Mouse (Mus musculus): Measurements from ENCODE around the gene Gadd45g. TPM values are rescaled to one million over a fixed set of nuclear protein-coding genes. Genes with fewer than 3 reads are reported as not detected.

Gadd45g gene
- total and polyA plus RNA-seq, 3 experiments: 2.5 to 2.9 (median 2.7) TPM

GRCm38 (mm10) chr13:51842773-51843172, 3.7 kb upstream of the Gadd45g start:
- H3K79me2 ChIP-seq (replicated peaks; ENCODE audit: control insufficient read depth, extremely low read depth, insufficient read depth, poor library complexity, severe bottlenecking): no peaks in the 10 kb centered on the region
- in situ Hi-C loops (cut with MboI; ENCODE audit: low pct_ligation_motif_present, low pct_unique_long_range_greater_than_20kb, low sequenced_read_pairs) (loop anchor here (10.0 to 25.0 kb wide), 4 partner anchors 122 to 1145 kb away; partner anchors contain the start of gene Nfil3), dilution Hi-C loops (cut with MboI; ENCODE audit: extremely low pct_ligation_motif_present, extremely low pct_unique_long_range_greater_than_20kb, low sequenced_read_pairs) (loop anchor here (25.0 kb wide), 1 partner anchor 345 kb away; no protein-coding TSS in a partner anchor)
- no peak overlapping the region for H3K27ac ChIP-seq (ENCODE audit: insufficient read depth, low read depth)
- H3K9me3 ChIP-seq (replicated peaks; ENCODE audit: low read length): no peaks in the 10 kb centered on the region
- peak overlapping the region in 1 of 3 experiments; percentile 8 for H3K4me3 ChIP-seq (replicated peaks in 1 of 3; ENCODE audit: low read depth in 2 of 3, low read length in 2 of 3, poor library complexity in 1 of 3)
- H3K9ac ChIP-seq (ENCODE audit: insufficient read depth, low read depth): 0 out of 2 replicates have a peak overlapping the region, but pooled peaks have one; percentile 4
- peak overlapping the region; percentile 45 for H3K4me2 ChIP-seq (ENCODE audit: insufficient read depth, low read depth, poor library complexity, severe bottlenecking)
- DNase-seq (ENCODE audit: extremely low read depth): no peak
- H3K4me1 ChIP-seq (ENCODE audit: control insufficient read depth in 1 of 2, insufficient read depth in 2 of 2): peaks cover 11 to 30% of the 10 kb centered on the region in 2 experiments
- H3K27me3 ChIP-seq (replicated peaks): peaks cover 30% of the 10 kb centered on the region
- no peaks in the 10 kb centered on the region for H3K36me3 ChIP-seq (replicated peaks in 1 of 2; ENCODE audit: control insufficient read depth in 1 of 2, insufficient read depth in 1 of 2, low read length in 1 of 2)
- 0 out of 2 replicates have a peak, but pooled peaks have one; percentile 28 for TF ChIP-seq ELF1 (IDR thresholded peaks at IDR 0.05; ENCODE audit: low read depth, low read length)
- TF ChIP-seq ETS1 (conservative IDR thresholded peaks at IDR 0.05; ENCODE audit: low read depth, low read length): no peak

- in situ Hi-C loops (cut with MboI; ENCODE audit: low pct_ligation_motif_present, low pct_unique_long_range_greater_than_20kb, low sequenced_read_pairs) (loop anchor here (10.0 to 25.0 kb wide), 4 partner anchors 122 to 1144 kb away; partner anchors contain the start of gene Nfil3), dilution Hi-C loops (cut with MboI; ENCODE audit: extremely low pct_ligation_motif_present, extremely low pct_unique_long_range_greater_than_20kb, low sequenced_read_pairs) (loop anchor here (25.0 kb wide), 1 partner anchor 344 kb away; no protein-coding TSS in a partner anchor)
- TF ChIP-seq CTCF (conservative IDR thresholded peaks at IDR 0.05 in 1 of 2, IDR thresholded peaks at IDR 0.05 in 1 of 2; ENCODE audit: low read depth in 2 of 2, low read length in 2 of 2): no peak
- TF ChIP-seq IRF4 (IDR thresholded peaks at IDR 0.05; ENCODE audit: low read depth, low read length): no peak
- TF ChIP-seq JUN (IDR thresholded peaks at IDR 0.05; ENCODE audit: insufficient read depth, low read depth, low read length): no peak
- TF ChIP-seq POLR2A (IDR thresholded peaks at IDR 0.05; ENCODE audit: low read depth, low read length): no peak
- no peak for TF ChIP-seq GABPA (IDR thresholded peaks at IDR 0.05; ENCODE audit: insufficient replicate concordance, low read depth, low read length)
- TF ChIP-seq CHD2 (IDR thresholded peaks at IDR 0.05; ENCODE audit: low read length): no peak
- no peak for TF ChIP-seq USF2 (conservative IDR thresholded peaks at IDR 0.05; ENCODE audit: low read depth, low read length)
- no peak for TF ChIP-seq NRF1 (IDR thresholded peaks at IDR 0.05; ENCODE audit: low read depth, low read length)
- H3K79me2 ChIP-seq (replicated peaks; ENCODE audit: control insufficient read depth, extremely low read depth, insufficient read depth, poor library complexity, severe bottlenecking): no peaks in the 10 kb centered on the region
- no peak overlapping the region for H3K27ac ChIP-seq (ENCODE audit: insufficient read depth, low read depth)
- DNase-seq (ENCODE audit: extremely low read depth): no peak
- H3K9ac ChIP-seq (ENCODE audit: insufficient read depth, low read depth): no peak overlapping the region
- H3K36me3 ChIP-seq (replicated peaks in 1 of 2; ENCODE audit: control insufficient read depth in 1 of 2, insufficient read depth in 1 of 2, low read length in 1 of 2): no peaks in the 10 kb centered on the region
- no peak overlapping the region for H3K4me2 ChIP-seq (ENCODE audit: insufficient read depth, low read depth, poor library complexity, severe bottlenecking)
- no peaks in the 10 kb centered on the region for H3K9me3 ChIP-seq (replicated peaks; ENCODE audit: low read length)
- H3K4me1 ChIP-seq (ENCODE audit: control insufficient read depth in 1 of 2, insufficient read depth in 2 of 2): peaks cover 11 to 30% of the 10 kb centered on the region in 2 experiments
- H3K27me3 ChIP-seq (replicated peaks): peaks cover 28% of the 10 kb centered on the region
- no peak overlapping the region for H3K4me3 ChIP-seq (replicated peaks in 1 of 3; ENCODE audit: low read depth in 2 of 3, low read length in 2 of 3, poor library complexity in 1 of 3)
These were observed 3.2 kb upstream of the Gadd45g start for GRCm38 (mm10) chr13:51843298-51843697.

- H3K27ac ChIP-seq (ENCODE audit: insufficient read depth, low read depth): no peak overlapping the region
- TF ChIP-seq MAZ (IDR thresholded peaks at IDR 0.05; ENCODE audit: low read depth, low read length): no peak
- no peak for TF ChIP-seq KAT2A (IDR thresholded peaks at IDR 0.05; ENCODE audit: insufficient replicate concordance, low read length)
- no peak for TF ChIP-seq MAX (IDR thresholded peaks at IDR 0.05; ENCODE audit: low read length)
- no peak for TF ChIP-seq USF2 (conservative IDR thresholded peaks at IDR 0.05; ENCODE audit: low read depth, low read length)
- no peak for TF ChIP-seq UBTF (IDR thresholded peaks at IDR 0.05; ENCODE audit: low read depth, low read length)
- TF ChIP-seq USF1 (IDR thresholded peaks at IDR 0.05; ENCODE audit: low read depth, low read length): no peak
- no peak for TF ChIP-seq RCOR1 (conservative IDR thresholded peaks at IDR 0.05; ENCODE audit: low read depth, low read length)
- TF ChIP-seq ZKSCAN1 (IDR thresholded peaks at IDR 0.05; ENCODE audit: borderline replicate concordance, low read depth, low read length): no peak
- TF ChIP-seq BHLHE40 (IDR thresholded peaks at IDR 0.05; ENCODE audit: low read depth, low read length): no peak
- TF ChIP-seq SMC3 (IDR thresholded peaks at IDR 0.05; ENCODE audit: low read depth, low read length): no peak
- no peak for TF ChIP-seq MEF2A (IDR thresholded peaks at IDR 0.05; ENCODE audit: borderline replicate concordance, low read depth, low read length)
- TF ChIP-seq CHD1 (IDR thresholded peaks at IDR 0.05; ENCODE audit: low read depth, low read length): no peak
- TF ChIP-seq ETS1 (conservative IDR thresholded peaks at IDR 0.05; ENCODE audit: low read depth, low read length): no peak
- no peak for TF ChIP-seq JUND (conservative IDR thresholded peaks at IDR 0.05; ENCODE audit: low read depth, low read length)
- H3K4me2 ChIP-seq (ENCODE audit: insufficient read depth, low read depth, poor library complexity, severe bottlenecking): no peak overlapping the region
- H3K4me1 ChIP-seq (ENCODE audit: control insufficient read depth in 1 of 2, insufficient read depth in 2 of 2): peaks cover 11 to 34% of the 10 kb centered on the region in 2 experiments
- peaks cover 26% of the 10 kb centered on the region for H3K27me3 ChIP-seq (replicated peaks)
- H3K4me3 ChIP-seq (replicated peaks in 1 of 3; ENCODE audit: low read depth in 2 of 3, low read length in 2 of 3, poor library complexity in 1 of 3): no peak overlapping the region
- H3K9me3 ChIP-seq (replicated peaks; ENCODE audit: low read length): no peaks in the 10 kb centered on the region
- H3K36me3 ChIP-seq (replicated peaks in 1 of 2; ENCODE audit: control insufficient read depth in 1 of 2, insufficient read depth in 1 of 2, low read length in 1 of 2): no peaks in the 10 kb centered on the region
- in situ Hi-C loops (cut with MboI; ENCODE audit: low pct_ligation_motif_present, low pct_unique_long_range_greater_than_20kb, low sequenced_read_pairs): loop anchor here (10.0 to 25.0 kb wide), 4 partner anchors 121 to 1143 kb away; partner anchors contain the start of gene Nfil3
- no peak for DNase-seq (ENCODE audit: extremely low read depth)
- no peaks in the 10 kb centered on the region for H3K79me2 ChIP-seq (replicated peaks; ENCODE audit: control insufficient read depth, extremely low read depth, insufficient read depth, poor library complexity, severe bottlenecking)
- dilution Hi-C loops (cut with MboI; ENCODE audit: extremely low pct_ligation_motif_present, extremely low pct_unique_long_range_greater_than_20kb, low sequenced_read_pairs): loop anchor here (25.0 kb wide), 1 partner anchor 343 kb away; no protein-coding TSS in a partner anchor
- no peak overlapping the region for H3K9ac ChIP-seq (ENCODE audit: insufficient read depth, low read depth)
These were observed 2.4 kb upstream of the Gadd45g start for GRCm38 (mm10) chr13:51844118-51844517.
